Mouse (Mus musculus): ENCODE measurements at regions not wholly inside any gene's neighbourhood (a gene's known extent, or its start where the extent isn't known, plus 50 kb on each side); places are given as distances from the start of the nearest gene placed in this dataset.

- TF ChIP-seq CHD2 (IDR thresholded peaks at IDR 0.05; ENCODE audit: low read depth, low read length) (no peak), HCFC1 (IDR thresholded peaks at IDR 0.05; ENCODE audit: borderline replicate concordance, insufficient read depth, low read length) (no peak), MAFK (IDR thresholded peaks at IDR 0.05; ENCODE audit: insufficient read depth, low read depth, low read length) (no peak), ZNF384 (IDR thresholded peaks at IDR 0.05; ENCODE audit: low read depth, low read length) (no peak)
Measured at GRCm38 (mm10) chr11:71855557-71855956, 105.8 kb downstream of the Wscd1 start.

Measured in ES-E14 (cell line).